ENCODE assay signal across 7 mouse cellular contexts in genomic region chr11:32324609-32325008, GRCm38 (mm10). TPM values are rescaled to one million over a fixed set of nuclear protein-coding genes. Genes with fewer than 3 reads are reported as not detected.
A peak's percentile ranks its signal among the peaks of the same experiment; 100 is the strongest.
DNase-seq lines count a peak whose midpoint lies in the region; ATAC-seq lines count a peak whose summit lies in the region.

No protein-coding gene starts in this region.

- H3K4me2 ChIP-seq in intestine, embryonic 16.5 days (ENCODE audit: low read depth, low read length), result peak overlapping the region; percentile 52
- H3K4me2 ChIP-seq in midbrain, embryonic 11.5 days, result peak overlapping the region; percentile 15; the same call in 1 of the 2 replicates

- H3K9me3 ChIP-seq in intestine, embryonic 16.5 days (ENCODE audit: control insufficient read depth, low read length), result no peaks in the 10 kb centered on the region
- no peaks in the 10 kb centered on the region for H3K9me3 ChIP-seq in midbrain, embryonic 11.5 days (ENCODE audit: control insufficient read depth, low read length)

- peak overlapping the region; percentile 31 for H3K4me3 ChIP-seq in intestine, embryonic 16.5 days (ENCODE audit: low read length)
- H3K4me3 ChIP-seq in midbrain, embryonic 11.5 days (ENCODE audit: low read depth, low read length), result no peak overlapping the region

- DNase-seq in adrenal gland, adult 2 months, result peak; percentile 86
- peak; percentile 79 for DNase-seq in embryo, embryonic 11.5 days (ENCODE audit: low read depth, low spot score)
- DNase-seq in gastrocnemius, postnatal 4 days (ENCODE audit: low spot score in 2 of 2), result peak; percentile 77 to 85
- DNase-seq in left cerebral cortex, postnatal 4 days, result peak; percentile 92
- peak; percentile 100 for DNase-seq in midbrain, embryonic 11.5 days (ENCODE audit: low spot score, missing footprints)
- peak; percentile 92 for DNase-seq in right cerebral cortex, postnatal 4 days

- peak overlapping the region; percentile 50 for H3K9ac ChIP-seq in intestine, embryonic 16.5 days (ENCODE audit: low read depth, low read length)
- H3K9ac ChIP-seq in midbrain, embryonic 11.5 days (ENCODE audit: low read length), result no peak overlapping the region

- no peaks in the 10 kb centered on the region for H3K36me3 ChIP-seq in intestine, embryonic 16.5 days (ENCODE audit: control insufficient read depth, insufficient read depth, low read length)
- H3K36me3 ChIP-seq in midbrain, embryonic 11.5 days (ENCODE audit: control insufficient read depth, insufficient read depth, low read length), result no peaks in the 10 kb centered on the region

- H3K4me1 ChIP-seq in intestine, embryonic 16.5 days (ENCODE audit: control insufficient read depth, insufficient read depth, low read length), result no peaks in the 10 kb centered on the region
- no peaks in the 10 kb centered on the region for H3K4me1 ChIP-seq in midbrain, embryonic 11.5 days (ENCODE audit: control insufficient read depth, insufficient read depth, low read length)

- intact Hi-C loops in left cerebral cortex, postnatal 4 days (cut with DNase I), result loop anchor here (10.0 kb wide), 1 partner anchor 110 kb away; no protein-coding TSS in a partner anchor

- H3K27me3 ChIP-seq in intestine, embryonic 16.5 days (replicated peaks; ENCODE audit: control insufficient read depth, insufficient read depth, low read length), result no peaks in the 10 kb centered on the region
- no peaks in the 10 kb centered on the region for H3K27me3 ChIP-seq in midbrain, embryonic 11.5 days (ENCODE audit: control insufficient read depth, insufficient read depth, low read length)

- H3K27ac ChIP-seq in intestine, embryonic 16.5 days (ENCODE audit: low read length), result no peak overlapping the region
- no peak overlapping the region for H3K27ac ChIP-seq in midbrain, embryonic 11.5 days (ENCODE audit: low read depth, low read length)

- ATAC-seq in intestine, embryonic 16.5 days, result peak; percentile 86
- ATAC-seq in midbrain, embryonic 11.5 days (ENCODE audit: low FRiP score), result peak; percentile 91

- 8% methylated on average over 15 of the region's 15 CpGs for WGBS in intestine, embryonic 16.5 days
- 12% methylated on average over 15 of the region's 15 CpGs for WGBS in midbrain, embryonic 11.5 days

RNA-seq across cellular contexts. Expression of gene Sh3pxd2b, which starts 23.0 kb away (rescaled TPM):
- total RNA-seq in adrenal gland, adult 2 months (2021), result 1 to 10 TPM; 5.2 to 7.4 TPM
- 3.0 and 3.4 TPM in 2 replicates for polyA plus RNA-seq in adrenal gland, adult 2 months (2012; rRNA removed)
- 10 to 100 TPM; 51.4 to 56.2 TPM for total RNA-seq in gastrocnemius, postnatal 4 days (2021)
- polyA plus RNA-seq in intestine, embryonic 16.5 days (2015; fragmentation: Nextera tagmentation; extraction: Ambion mirVana), result 9.6 and 10.0 TPM in 2 replicates
- 10 to 100 TPM; 43.8 to 48.2 TPM for total RNA-seq in left cerebral cortex, postnatal 4 days (2021)
- polyA plus RNA-seq in midbrain, embryonic 11.5 days (2014; fragmentation: Nextera tagmentation; extraction: Ambion mirVana), result 21.4 and 23.2 TPM in 2 replicates

RNA-seq across cellular contexts. Expression of gene Hbq1a, which starts 24.7 kb away (rescaled TPM):
- total RNA-seq in adrenal gland, adult 2 months (2021), result not detected
- polyA plus RNA-seq in adrenal gland, adult 2 months (2012; rRNA removed), result not detected in 2 replicates
- total RNA-seq in gastrocnemius, postnatal 4 days (2021), result not detected
- polyA plus RNA-seq in intestine, embryonic 16.5 days (2015; fragmentation: Nextera tagmentation; extraction: Ambion mirVana), result 0.54 and 0.55 TPM in 2 replicates
- total RNA-seq in left cerebral cortex, postnatal 4 days (2021), result 1 to 10 TPM; 1.9 to 3.1 TPM
- polyA plus RNA-seq in midbrain, embryonic 11.5 days (2014; fragmentation: Nextera tagmentation; extraction: Ambion mirVana), result 0.30 and 0.77 TPM in 2 replicates

RNA-seq across cellular contexts. Expression of gene Hba-a2, which starts 28.3 kb away (rescaled TPM):
- total RNA-seq in adrenal gland, adult 2 months (2021), result 1,000 to 10,000 TPM; 1,707 to 1,770 TPM
- polyA plus RNA-seq in adrenal gland, adult 2 months (2012; rRNA removed), result 1,248 and 1,571 TPM in 2 replicates
- 100 to 1,000 TPM; 211 to 422 TPM for total RNA-seq in gastrocnemius, postnatal 4 days (2021)
- polyA plus RNA-seq in intestine, embryonic 16.5 days (2015; fragmentation: Nextera tagmentation; extraction: Ambion mirVana), result 9,012 and 11,055 TPM in 2 replicates
- 100 to 1,000 TPM in 1 of 2 experiments, 10 to 100 TPM in 1; 33.9 to 114 TPM for total RNA-seq in left cerebral cortex, postnatal 4 days (2021)
- polyA plus RNA-seq in midbrain, embryonic 11.5 days (2014; fragmentation: Nextera tagmentation; extraction: Ambion mirVana), result 5,591 and 5,690 TPM in 2 replicates

RNA-seq across cellular contexts. Expression of gene Hbq1b, which starts 37.8 kb away (rescaled TPM):
- total RNA-seq in adrenal gland, adult 2 months (2021), result under 1 TPM in 1 of 2 experiments, not detected in 1; 0.75 TPM
- polyA plus RNA-seq in adrenal gland, adult 2 months (2012; rRNA removed), result 0.36 TPM in 1 of 2 replicates, not detected in the other
- not detected for total RNA-seq in gastrocnemius, postnatal 4 days (2021)
- polyA plus RNA-seq in intestine, embryonic 16.5 days (2015; fragmentation: Nextera tagmentation; extraction: Ambion mirVana), result 2.1 and 3.0 TPM in 2 replicates
- 1 to 10 TPM; 3.4 to 5.2 TPM for total RNA-seq in left cerebral cortex, postnatal 4 days (2021)
- 6.9 and 7.2 TPM in 2 replicates for polyA plus RNA-seq in midbrain, embryonic 11.5 days (2014; fragmentation: Nextera tagmentation; extraction: Ambion mirVana)

RNA-seq across cellular contexts. Expression of gene Hba-a1, which starts 41.3 kb away (rescaled TPM):
- total RNA-seq in adrenal gland, adult 2 months (2021), result 1,000 to 10,000 TPM; 2,365 to 2,621 TPM
- 1,833 and 2,428 TPM in 2 replicates for polyA plus RNA-seq in adrenal gland, adult 2 months (2012; rRNA removed)
- total RNA-seq in gastrocnemius, postnatal 4 days (2021), result 100 to 1,000 TPM; 293 to 605 TPM
- polyA plus RNA-seq in intestine, embryonic 16.5 days (2015; fragmentation: Nextera tagmentation; extraction: Ambion mirVana), result 3,658 and 4,448 TPM in 2 replicates
- 100 to 1,000 TPM in 1 of 2 experiments, 10 to 100 TPM in 1; 42.1 to 158 TPM for total RNA-seq in left cerebral cortex, postnatal 4 days (2021)
- 2,946 and 2,965 TPM in 2 replicates for polyA plus RNA-seq in midbrain, embryonic 11.5 days (2014; fragmentation: Nextera tagmentation; extraction: Ambion mirVana)

Comparison
In these comparisons a context has a peak if more than half of its experiments do, and no peak if none do; other contexts are left out.
1. RNA of gene Sh3pxd2b, which starts 23.0 kb away (total RNA-seq): 51.4 to 56.2 TPM in gastrocnemius, postnatal 4 days and 43.8 to 48.2 TPM in left cerebral cortex, postnatal 4 days; 5.2 to 7.4 TPM in adrenal gland, adult 2 months; every median in the first group is over 4 times any median in the second.
2. RNA of gene Hba-a2, which starts 28.3 kb away (total RNA-seq): 1,707 to 1,770 TPM in adrenal gland, adult 2 months; 211 to 422 TPM in gastrocnemius, postnatal 4 days and 33.9 to 114 TPM in left cerebral cortex, postnatal 4 days; every median in the first group is over 4 times any median in the second.
3. Peak in every context shown above with its lines, with median percentiles within 50 percentile points of each other: DNase-seq.